Mouse (Mus musculus): ENCODE measurements around the gene Map3k3. TPM values are rescaled to one million over a fixed set of nuclear protein-coding genes. Genes with fewer than 3 reads are reported as not detected.

The Map3k3 gene
- 9.0 and 11.0 TPM in 2 replicates for polyA plus RNA-seq (2014; fragmentation: Nextera tagmentation; extraction: Ambion mirVana)

GRCm38 (mm10) chr11:106083708-106084701 lies at the start of gene Map3k3:
Gene Map3k3, plus strand, starts transcription at chr11:106084613.
- Histone ChIP-seq H3K9me3 (replicated peaks; ENCODE audit: control insufficient read depth, low read length) (no peaks in the 10 kb centered on the region), H3K4me1 (ENCODE audit: control insufficient read depth, insufficient read depth, low read length) (peaks cover 7% of the 10 kb centered on the region), H3K9ac (ENCODE audit: low read length) (peak within 1 kb of the TSS; percentile 90), H3K4me2 (ENCODE audit: low read length) (peak within 1 kb of the TSS; percentile 70), H3K27ac (ENCODE audit: low read depth, low read length) (peak within 1 kb of the TSS; percentile 96), H3K36me3 (ENCODE audit: control insufficient read depth, insufficient read depth, low read length) (no peaks in the 10 kb centered on the region), H3K4me3 (ENCODE audit: low read depth, low read length) (peak within 1 kb of the TSS; percentile 85), H3K27me3 (replicated peaks; ENCODE audit: control insufficient read depth, insufficient read depth, low read length) (no peaks in the 10 kb centered on the region)
- under 1% methylated on average over 69 of the region's 69 CpGs for WGBS
- peak; percentile 100 for DNase-seq (ENCODE audit: low spot score)
- ATAC-seq, result peak; percentile 97

DNA sequence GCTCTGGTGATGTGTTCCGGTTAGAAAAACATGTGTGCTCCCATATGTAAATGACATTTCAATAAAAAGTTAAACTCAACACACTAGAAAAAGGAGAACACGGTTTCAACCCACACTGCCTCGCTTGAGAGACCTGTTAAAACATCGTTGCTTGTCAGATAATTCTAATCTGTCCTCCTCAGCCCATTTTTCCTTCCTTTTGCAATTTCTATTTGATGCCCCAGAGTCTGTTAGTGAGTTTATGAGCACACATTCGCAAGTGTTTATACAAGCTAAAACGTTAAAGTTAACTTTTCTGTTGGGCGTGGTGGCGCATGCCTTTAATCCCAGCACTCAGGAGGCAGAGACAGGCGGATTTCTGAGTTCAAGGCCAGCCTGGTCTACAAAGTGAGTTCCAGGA lies 49.4 kb upstream of the Map3k3 start:
- ATAC-seq (no peak), DNase-seq (ENCODE audit: low spot score) (no peak)
- Histone ChIP-seq H3K4me2 (ENCODE audit: low read length) (no peak overlapping the region), H3K4me3 (ENCODE audit: low read depth, low read length) (no peak overlapping the region), H3K36me3 (ENCODE audit: control insufficient read depth, insufficient read depth, low read length) (no peaks in the 10 kb centered on the region), H3K4me1 (ENCODE audit: control insufficient read depth, insufficient read depth, low read length) (peaks cover 16% of the 10 kb centered on the region), H3K9ac (ENCODE audit: low read length) (no peak overlapping the region), H3K9me3 (replicated peaks; ENCODE audit: control insufficient read depth, low read length) (no peaks in the 10 kb centered on the region), H3K27ac (ENCODE audit: low read depth, low read length) (no peak overlapping the region), H3K27me3 (replicated peaks; ENCODE audit: control insufficient read depth, insufficient read depth, low read length) (no peaks in the 10 kb centered on the region)
- 90% methylated on average over 9 of the region's 9 CpGs for WGBS

DNA sequence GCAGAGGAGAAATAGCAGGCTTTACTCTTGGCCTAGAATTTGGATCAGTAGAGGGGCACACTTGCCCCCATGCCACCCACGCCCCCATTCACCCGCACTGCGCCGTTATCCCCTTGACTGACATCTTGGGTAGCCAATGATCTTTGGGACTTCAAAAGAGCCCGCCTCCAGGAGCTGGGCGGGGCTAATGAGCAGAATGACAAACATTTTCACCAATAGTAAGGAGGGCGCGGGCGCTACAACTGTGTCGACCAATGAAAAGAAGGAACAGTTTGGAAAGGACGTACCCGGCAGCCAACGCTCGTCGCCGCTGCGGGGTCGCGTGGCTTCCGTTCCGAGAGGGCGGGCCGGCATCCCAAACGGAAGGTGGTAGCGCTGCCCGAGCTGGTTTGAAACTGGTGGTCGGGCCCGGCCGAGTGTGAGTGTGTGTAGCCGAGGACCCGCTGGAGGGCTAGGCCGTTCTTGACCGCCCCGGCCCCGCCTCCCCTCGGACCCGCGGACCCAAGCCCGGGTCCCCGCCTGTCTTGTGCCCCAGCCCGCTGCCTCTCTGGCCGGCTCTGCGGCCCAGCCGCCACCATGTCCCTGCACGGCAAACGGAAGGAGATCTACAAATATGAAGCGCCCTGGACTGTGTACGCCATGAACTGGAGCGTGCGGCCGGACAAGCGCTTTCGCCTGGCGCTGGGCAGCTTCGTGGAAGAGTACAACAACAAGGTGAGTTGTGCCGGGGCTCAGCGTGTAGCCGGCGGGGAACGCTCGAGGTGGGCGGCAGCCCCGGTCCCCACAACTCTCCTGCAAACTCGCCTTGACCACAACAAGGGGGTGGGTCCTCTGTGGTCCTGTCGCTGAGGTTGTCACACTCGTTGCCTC lies 47.6 kb upstream of the Map3k3 start, which contains the start of gene Dcaf7:
Gene Dcaf7, plus strand, starts transcription at position 325 of the 870 bp plus-strand sequence.
- ATAC-seq (peak; percentile 99), DNase-seq (ENCODE audit: low spot score) (peak; percentile 99)
- WGBS, result under 1% methylated on average over 66 of the region's 66 CpGs
- peak within 1 kb of the TSS; percentile 86 for H3K9ac ChIP-seq (ENCODE audit: low read length)
- peak within 1 kb of the TSS; percentile 92 for H3K4me3 ChIP-seq (ENCODE audit: low read depth, low read length)
- H3K27ac ChIP-seq (ENCODE audit: low read depth, low read length), result peak within 1 kb of the TSS; percentile 85
- peak within 1 kb of the TSS; percentile 81 for H3K4me2 ChIP-seq (ENCODE audit: low read length)
- peaks cover 16% of the 10 kb centered on the region for H3K4me1 ChIP-seq (ENCODE audit: control insufficient read depth, insufficient read depth, low read length)
- H3K27me3 ChIP-seq (replicated peaks; ENCODE audit: control insufficient read depth, insufficient read depth, low read length), result no peaks in the 10 kb centered on the region
- H3K36me3 ChIP-seq (ENCODE audit: control insufficient read depth, insufficient read depth, low read length), result no peaks in the 10 kb centered on the region
- no peaks in the 10 kb centered on the region for H3K9me3 ChIP-seq (replicated peaks; ENCODE audit: control insufficient read depth, low read length)

- ATAC-seq (no peak), DNase-seq (ENCODE audit: low spot score) (peak; percentile 77)
- H3K27ac ChIP-seq (ENCODE audit: low read depth, low read length), result peak overlapping the region; percentile 85
- H3K27me3 ChIP-seq (replicated peaks; ENCODE audit: control insufficient read depth, insufficient read depth, low read length), result no peaks in the 10 kb centered on the region
- H3K4me1 ChIP-seq (ENCODE audit: control insufficient read depth, insufficient read depth, low read length), result peaks cover 16% of the 10 kb centered on the region
- H3K9ac ChIP-seq (ENCODE audit: low read length), result peak overlapping the region; percentile 86
- no peaks in the 10 kb centered on the region for H3K36me3 ChIP-seq (ENCODE audit: control insufficient read depth, insufficient read depth, low read length)
- H3K4me2 ChIP-seq (ENCODE audit: low read length), result peak overlapping the region; percentile 81
- peak overlapping the region; percentile 92 for H3K4me3 ChIP-seq (ENCODE audit: low read depth, low read length)
- no peaks in the 10 kb centered on the region for H3K9me3 ChIP-seq (replicated peaks; ENCODE audit: control insufficient read depth, low read length)
- WGBS, result 0% methylated on average over 13 of the region's 13 CpGs
Measured at GRCm38 (mm10) chr11:106037418-106037751, 47.0 kb upstream of the Map3k3 start.

DNA sequence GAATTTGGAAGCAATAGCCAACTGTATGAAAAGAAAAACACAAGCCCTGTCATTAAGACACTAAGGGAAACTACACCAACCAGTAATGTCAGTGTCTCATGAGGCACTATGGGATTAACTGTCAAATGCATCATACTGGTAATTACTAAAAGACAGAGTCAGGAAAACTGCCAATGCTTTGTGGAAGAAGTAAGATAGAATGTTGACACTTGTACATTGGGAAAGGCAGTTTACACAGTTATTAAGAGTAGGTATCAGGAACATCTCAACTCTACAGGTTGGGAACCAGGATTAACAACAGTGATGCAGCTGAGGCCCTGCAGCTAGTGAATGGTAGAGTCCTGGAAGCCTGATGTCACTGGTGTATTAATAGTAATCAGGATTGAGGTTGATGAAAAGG lies 40.1 kb upstream of the Map3k3 start:
- Histone ChIP-seq H3K4me2 (ENCODE audit: low read length) (no peak overlapping the region), H3K9ac (ENCODE audit: low read length) (no peak overlapping the region), H3K4me3 (ENCODE audit: low read depth, low read length) (no peak overlapping the region), H3K27me3 (replicated peaks; ENCODE audit: control insufficient read depth, insufficient read depth, low read length) (no peaks in the 10 kb centered on the region), H3K27ac (ENCODE audit: low read depth, low read length) (no peak overlapping the region), H3K4me1 (ENCODE audit: control insufficient read depth, insufficient read depth, low read length) (no peaks in the 10 kb centered on the region), H3K9me3 (replicated peaks; ENCODE audit: control insufficient read depth, low read length) (no peaks in the 10 kb centered on the region), H3K36me3 (ENCODE audit: control insufficient read depth, insufficient read depth, low read length) (peaks cover 29% of the 10 kb centered on the region)
- DNase-seq (ENCODE audit: low spot score), result no peak
- no peak for ATAC-seq

GRCm38 (mm10) chr11:106045256-106045655 lies 39.2 kb upstream of the Map3k3 start:
- no peak for ATAC-seq
- Histone ChIP-seq H3K4me2 (ENCODE audit: low read length) (no peak overlapping the region), H3K36me3 (ENCODE audit: control insufficient read depth, insufficient read depth, low read length) (peaks cover 36% of the 10 kb centered on the region), H3K27ac (ENCODE audit: low read depth, low read length) (no peak overlapping the region), H3K4me1 (ENCODE audit: control insufficient read depth, insufficient read depth, low read length) (no peaks in the 10 kb centered on the region), H3K9ac (ENCODE audit: low read length) (no peak overlapping the region), H3K9me3 (replicated peaks; ENCODE audit: control insufficient read depth, low read length) (no peaks in the 10 kb centered on the region), H3K27me3 (replicated peaks; ENCODE audit: control insufficient read depth, insufficient read depth, low read length) (no peaks in the 10 kb centered on the region), H3K4me3 (ENCODE audit: low read depth, low read length) (no peak overlapping the region)
- 95% methylated on average over 1 of the region's 1 CpGs for WGBS
- DNase-seq (ENCODE audit: low spot score), result no peak

- Histone ChIP-seq H3K9ac (ENCODE audit: low read length) (no peak overlapping the region), H3K27ac (ENCODE audit: low read depth, low read length) (no peak overlapping the region), H3K4me3 (ENCODE audit: low read depth, low read length) (no peak overlapping the region), H3K4me2 (ENCODE audit: low read length) (no peak overlapping the region), H3K4me1 (ENCODE audit: control insufficient read depth, insufficient read depth, low read length) (no peaks in the 10 kb centered on the region), H3K36me3 (ENCODE audit: control insufficient read depth, insufficient read depth, low read length) (peaks cover 40% of the 10 kb centered on the region), H3K27me3 (replicated peaks; ENCODE audit: control insufficient read depth, insufficient read depth, low read length) (no peaks in the 10 kb centered on the region), H3K9me3 (replicated peaks; ENCODE audit: control insufficient read depth, low read length) (no peaks in the 10 kb centered on the region)
- no peak for DNase-seq (ENCODE audit: low spot score)
- no peak for ATAC-seq
- WGBS, result 95% methylated on average over 3 of the region's 3 CpGs
Measured at GRCm38 (mm10) chr11:106045780-106046179, 38.6 kb upstream of the Map3k3 start.

DNA sequence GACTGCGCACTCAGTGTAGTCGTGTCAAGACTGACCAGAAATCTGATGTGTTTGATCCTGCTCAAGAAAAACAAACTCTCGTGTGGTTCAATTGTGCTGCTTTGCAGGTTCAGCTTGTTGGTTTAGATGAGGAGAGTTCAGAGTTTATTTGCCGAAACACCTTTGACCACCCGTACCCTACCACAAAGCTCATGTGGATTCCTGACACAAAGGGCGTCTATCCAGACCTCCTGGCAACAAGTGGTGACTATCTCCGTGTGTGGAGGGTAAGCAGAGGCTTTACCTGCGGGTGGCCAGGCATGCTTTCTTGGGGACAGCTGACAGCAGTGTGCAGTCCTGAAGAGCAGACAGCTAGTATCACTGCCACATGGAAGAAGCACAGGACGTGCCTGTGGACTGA lies 37.8 kb upstream of the Map3k3 start:
- ATAC-seq, result no peak
- 88% methylated on average over 9 of the region's 9 CpGs for WGBS
- Histone ChIP-seq H3K27me3 (replicated peaks; ENCODE audit: control insufficient read depth, insufficient read depth, low read length) (no peaks in the 10 kb centered on the region), H3K9ac (ENCODE audit: low read length) (no peak overlapping the region), H3K4me2 (ENCODE audit: low read length) (no peak overlapping the region), H3K4me3 (ENCODE audit: low read depth, low read length) (no peak overlapping the region), H3K4me1 (ENCODE audit: control insufficient read depth, insufficient read depth, low read length) (no peaks in the 10 kb centered on the region), H3K27ac (ENCODE audit: low read depth, low read length) (no peak overlapping the region), H3K9me3 (replicated peaks; ENCODE audit: control insufficient read depth, low read length) (no peaks in the 10 kb centered on the region), H3K36me3 (ENCODE audit: control insufficient read depth, insufficient read depth, low read length) (peaks cover 48% of the 10 kb centered on the region)
- DNase-seq (ENCODE audit: low spot score), result no peak
